Mouse (Mus musculus) limb, embryonic 13.5 days (tissue): ENCODE measurements around the gene Hilpda. TPM values are rescaled to one million over a fixed set of nuclear protein-coding genes. Genes with fewer than 3 reads are reported as not detected.

Source experiments
- ATAC-seq: fragments of 200-750 bp; cut with Nextera tagmentation; 2 replicates; pipeline ENCODE4 v1.8.0; 2017; ENCODE audit warnings: low read depth, moderate number of reproducible peaks, moderate TSS enrichment; ENCODE audit not compliant: low FRiP score
- H3K27ac ChIP-seq: fragments of 300-500 bp; sonication (generic); 2 replicates; pipeline ENCODE4 v1.5.1; 2015; ENCODE audit warnings: inconsistent platforms, mild to moderate bottlenecking, moderate library complexity
- H3K27me3 ChIP-seq: fragments of 300-500 bp; sonication (generic); 2 replicates; pipeline ENCODE4 v1.6.1; 2015; ENCODE audit warnings: mild to moderate bottlenecking, inconsistent platforms
- H3K36me3 ChIP-seq: fragments of 300-500 bp; sonication (generic); 2 replicates; pipeline ENCODE4 v1.6.1; 2015; ENCODE audit warnings: inconsistent platforms, mild to moderate bottlenecking, moderate library complexity
- H3K4me1 ChIP-seq: fragments of 300-500 bp; sonication (generic); 2 replicates; pipeline ENCODE4 v1.6.1; 2015; ENCODE audit warnings: inconsistent platforms
- H3K4me2 ChIP-seq: fragments of 300-500 bp; sonication (generic); replicated peaks from 2 replicates; pipeline ENCODE4 v1.6.1; 2015; ENCODE audit warnings: inconsistent platforms, mild to moderate bottlenecking, moderate library complexity
- H3K4me3 ChIP-seq: fragments of 300-500 bp; sonication (generic); 2 replicates; pipeline ENCODE4 v1.5.1; 2015; ENCODE audit warnings: moderate library complexity, mild to moderate bottlenecking, inconsistent platforms
- H3K9ac ChIP-seq: fragments of 300-500 bp; sonication (generic); 2 replicates; pipeline ENCODE4 v1.6.1; 2015; ENCODE audit warnings: mild to moderate bottlenecking, inconsistent platforms
- H3K9me3 ChIP-seq: fragments of 300-500 bp; sonication (generic); 2 replicates; pipeline ENCODE4 v1.6.1; 2016; ENCODE audit warnings: inconsistent platforms
- WGBS: fragments of 180-500 bp; shearing (Covaris S2); methylation state at CpG from one replicate; pipeline ENCODE4 v1.1.7; 2015; 5-methylcytosine and 5-hydroxymethylcytosine counted together
- polyA plus RNA-seq: library from polyadenylated mRNA; unstranded; fragments of >200 nt; fragmentation: Nextera tagmentation; extraction: Ambion mirVana; gene quantifications from 2 replicates; pipeline ENCODE4 v1.2.1, GENCODE M21; 2015

Hilpda gene
- polyA plus RNA-seq, 1 experiment from 2014 or later, result 53.3 TPM

GRCm38 (mm10) chr6:29317941-29318340, 45.7 kb downstream of the Hilpda start:
- Histone ChIP-seq H3K9ac (no peak overlapping the region), H3K4me2 (no peak overlapping the region), H3K36me3 (no peaks in the 10 kb centered on the region), H3K4me3 (no peak overlapping the region), H3K9me3 (no peaks in the 10 kb centered on the region), H3K4me1 (no peaks in the 10 kb centered on the region), H3K27me3 (no peaks in the 10 kb centered on the region; the same call in 1 of the 2 replicates), H3K27ac (no peak overlapping the region)
- ATAC-seq, result no peak
- 58% methylated on average over 3 of the region's 3 CpGs for WGBS

GRCm38 (mm10) chr6:29318879-29319278, 46.6 kb downstream of the Hilpda start, which contains the start of gene Fam71f1:
Gene Fam71f1, plus strand, starts transcription at chr6:29319140.
- WGBS, result 75% methylated on average over 5 of the region's 5 CpGs

GRCm38 (mm10) chr6:29321586-29321985, 49.3 kb downstream of the Hilpda start:
- ATAC-seq, result no peak
- H3K4me3 ChIP-seq, result no peak overlapping the region
- H3K9me3 ChIP-seq, result no peaks in the 10 kb centered on the region
- H3K9ac ChIP-seq, result no peak overlapping the region
- H3K27ac ChIP-seq, result no peak overlapping the region
- 60% methylated on average over 6 of the region's 6 CpGs for WGBS
- H3K4me2 ChIP-seq, result no peak overlapping the region
- H3K4me1 ChIP-seq, result no peaks in the 10 kb centered on the region
- H3K36me3 ChIP-seq, result no peaks in the 10 kb centered on the region
- H3K27me3 ChIP-seq, result no peaks in the 10 kb centered on the region

More at GRCm38 (mm10) chr6:29318879-29319278, 46.6 kb downstream of the Hilpda start, which contains the start of gene Fam71f1:
- H3K9ac ChIP-seq, result no peak within 1 kb of the TSS
- no peak within 1 kb of the TSS for H3K4me3 ChIP-seq
- no peaks in the 10 kb centered on the region for H3K36me3 ChIP-seq
- no peaks in the 10 kb centered on the region for H3K4me1 ChIP-seq
- no peak within 1 kb of the TSS for H3K4me2 ChIP-seq
- no peak for ATAC-seq
- no peak within 1 kb of the TSS for H3K27ac ChIP-seq
- no peaks in the 10 kb centered on the region for H3K9me3 ChIP-seq
- H3K27me3 ChIP-seq, result no peaks in the 10 kb centered on the region; the same call in 1 of the 2 replicates

- no peaks in the 10 kb centered on the region for H3K36me3 ChIP-seq
- no peak for ATAC-seq
- no peak overlapping the region for H3K4me2 ChIP-seq
- no peaks in the 10 kb centered on the region for H3K27me3 ChIP-seq
- 92% methylated on average over 7 of the region's 7 CpGs for WGBS
- H3K4me1 ChIP-seq, result no peaks in the 10 kb centered on the region
- H3K4me3 ChIP-seq, result no peak overlapping the region
- no peaks in the 10 kb centered on the region for H3K9me3 ChIP-seq
- no peak overlapping the region for H3K27ac ChIP-seq
- H3K9ac ChIP-seq, result no peak overlapping the region
These were observed 49.9 kb downstream of the Hilpda start for GRCm38 (mm10) chr6:29322147-29322546.

- H3K4me2 ChIP-seq, result no peak overlapping the region
- 82% methylated on average over 4 of the region's 4 CpGs for WGBS
- H3K27me3 ChIP-seq, result no peaks in the 10 kb centered on the region
- no peak overlapping the region for H3K9ac ChIP-seq
- no peaks in the 10 kb centered on the region for H3K36me3 ChIP-seq
- H3K4me3 ChIP-seq, result no peak overlapping the region
- no peaks in the 10 kb centered on the region for H3K9me3 ChIP-seq
- no peak for ATAC-seq
- H3K27ac ChIP-seq, result no peak overlapping the region
- H3K4me1 ChIP-seq, result no peaks in the 10 kb centered on the region
These were observed 50.4 kb downstream of the Hilpda start for GRCm38 (mm10) chr6:29322735-29323134.

Other genes with a start within 250 kb of the Hilpda start
- gene Lep, start 212.3 kb upstream of the Hilpda start, polyA plus RNA-seq, result not detected in 2 replicates
- gene Rbm28, start 107.5 kb upstream of the Hilpda start, polyA plus RNA-seq, result 46.6 and 52.3 TPM in 2 replicates
- 0.90 and 1.3 TPM in 2 replicates for gene Prrt4, start 92.9 kb upstream of the Hilpda start, polyA plus RNA-seq
- 49.9 and 51.7 TPM in 2 replicates for gene Impdh1, start 56.1 kb upstream of the Hilpda start, polyA plus RNA-seq
- 0.38 and 0.99 TPM in 2 replicates for gene Fam71f2, start 7.1 kb downstream of the Hilpda start, polyA plus RNA-seq
- 0.14 and 0.20 TPM in 2 replicates for gene Fam71f1, start 46.7 kb downstream of the Hilpda start, polyA plus RNA-seq
- 436 and 476 TPM in 2 replicates for gene Calu, start 75.6 kb downstream of the Hilpda start, polyA plus RNA-seq
- 0.56 and 1.2 TPM in 2 replicates for gene Opn1sw, start 116.0 kb downstream of the Hilpda start, polyA plus RNA-seq
- gene Ccdc136, start 123.8 kb downstream of the Hilpda start, polyA plus RNA-seq, result 28.2 and 31.6 TPM in 2 replicates
- gene Flnc, start 160.8 kb downstream of the Hilpda start, polyA plus RNA-seq, result 17.4 and 21.7 TPM in 2 replicates
- gene Atp6v1f, start 195.2 kb downstream of the Hilpda start, polyA plus RNA-seq, result 222 and 234 TPM in 2 replicates
- gene Atp6v1fnb, start 198.9 kb downstream of the Hilpda start, polyA plus RNA-seq, result 0.50 TPM in 1 of 2 replicates, not detected in the other
- 37.4 and 37.8 TPM in 2 replicates for gene Kcp, start 235.5 kb downstream of the Hilpda start, polyA plus RNA-seq